Mouse (Mus musculus) lung, postnatal 36 days (tissue): ENCODE data around the gene Cdk9.

Experiments used
- DNase-seq: peaks from one replicate; pipeline ENCODE4 v3.0.0; 2022; ENCODE audit warnings: mixed read lengths

Cdk9 gene

GRCm38 (mm10) chr2:32732695-32733094 is 19.8 kb upstream of the Cdk9 start:
- DNase-seq: no peak

DNA sequence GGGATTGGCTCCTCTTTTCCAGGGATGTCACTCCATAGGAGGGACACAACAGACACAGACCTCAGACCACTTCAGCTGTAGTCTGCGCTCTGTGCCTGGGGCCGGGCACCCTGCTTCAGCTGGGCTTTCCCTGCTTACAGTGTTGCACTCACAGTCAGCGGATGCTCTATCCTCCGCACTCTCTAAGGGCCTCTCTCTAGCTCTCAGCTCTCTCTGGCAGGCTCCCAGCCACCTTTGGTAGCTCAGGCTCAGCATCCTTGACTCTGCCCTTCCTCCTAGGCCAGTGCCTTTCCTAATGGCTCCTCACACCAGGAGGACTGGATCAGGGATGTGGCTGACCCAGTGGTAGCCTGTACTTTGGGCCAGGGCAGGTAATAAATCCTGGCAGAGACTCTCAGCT is 19.0 kb upstream of the Cdk9 start:
- no peak for DNase-seq

DNA sequence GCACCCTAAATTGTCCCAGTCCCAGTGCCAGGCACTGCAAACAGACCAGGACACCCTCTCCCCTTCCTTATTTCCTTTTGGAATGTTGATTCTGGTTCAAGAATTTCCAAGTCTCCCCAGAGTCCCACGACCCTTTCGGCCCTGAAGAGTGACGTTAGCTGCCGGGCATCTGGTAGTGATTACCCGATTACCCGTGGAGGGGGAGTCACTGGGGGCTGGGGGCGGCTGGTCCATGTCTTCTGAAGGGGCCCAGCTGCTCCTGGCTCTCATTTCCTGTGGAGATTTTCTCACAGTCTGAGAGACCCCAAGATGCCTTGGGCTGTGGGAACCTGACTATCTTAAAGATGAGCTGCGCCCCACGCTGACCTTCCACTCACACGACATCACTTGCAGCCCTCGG is 18.0 kb upstream of the Cdk9 start:
- DNase-seq: no peak

GRCm38 (mm10) chr2:32729547-32729946 is 16.7 kb upstream of the Cdk9 start:
- no peak for DNase-seq

GRCm38 (mm10) chr2:32728463-32728862 is 15.6 kb upstream of the Cdk9 start:
- DNase-seq: peak; percentile 70

GRCm38 (mm10) chr2:32727435-32727834 is 14.6 kb upstream of the Cdk9 start:
- DNase-seq: peak; percentile 99

DNA sequence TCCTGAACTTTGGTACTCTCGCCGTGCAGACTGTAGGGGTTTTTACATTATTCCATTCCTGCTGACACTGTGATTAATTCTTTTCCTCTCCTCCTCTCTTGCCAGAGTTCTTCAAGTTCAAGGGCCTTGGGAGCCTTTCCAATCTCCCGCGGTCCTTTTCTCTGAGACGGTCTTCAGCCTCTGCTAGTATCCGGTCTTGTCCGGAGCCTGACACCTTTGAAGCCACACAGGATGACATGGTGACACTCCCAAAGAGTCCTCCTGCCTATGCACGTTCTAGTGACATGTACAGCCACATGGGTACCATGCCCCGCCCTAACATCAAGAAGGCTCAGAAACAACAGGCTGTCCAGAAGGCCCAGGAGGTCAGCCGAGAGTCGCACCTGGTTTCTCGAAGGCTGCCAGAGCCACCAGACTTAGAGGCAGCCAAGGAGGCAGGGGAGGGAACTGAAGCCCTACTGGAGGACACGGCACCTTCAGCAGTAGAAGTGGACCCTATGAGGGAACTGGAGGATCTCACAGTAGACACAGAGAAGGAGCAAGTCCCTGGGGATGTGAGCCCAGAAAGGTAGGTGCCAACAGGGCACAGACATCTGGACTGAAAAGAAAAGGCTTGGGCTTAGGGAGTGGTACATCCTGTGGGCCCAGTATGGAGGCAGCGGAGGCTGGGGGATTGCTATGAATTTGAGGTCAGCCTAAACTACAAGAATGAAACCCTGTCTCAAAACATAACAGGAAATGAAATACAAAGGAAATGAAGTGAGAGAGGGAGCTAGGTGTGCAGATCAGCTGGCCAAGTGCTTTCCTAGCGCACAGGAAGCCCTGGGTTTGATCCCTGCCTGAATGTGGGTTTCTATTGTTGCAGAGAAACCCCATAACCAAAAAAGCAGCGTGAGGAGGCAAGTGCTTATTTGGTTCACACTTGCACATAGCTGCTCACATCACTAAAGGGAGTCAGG is 12.2 kb upstream of the Cdk9 start:
- no peak for DNase-seq

DNA sequence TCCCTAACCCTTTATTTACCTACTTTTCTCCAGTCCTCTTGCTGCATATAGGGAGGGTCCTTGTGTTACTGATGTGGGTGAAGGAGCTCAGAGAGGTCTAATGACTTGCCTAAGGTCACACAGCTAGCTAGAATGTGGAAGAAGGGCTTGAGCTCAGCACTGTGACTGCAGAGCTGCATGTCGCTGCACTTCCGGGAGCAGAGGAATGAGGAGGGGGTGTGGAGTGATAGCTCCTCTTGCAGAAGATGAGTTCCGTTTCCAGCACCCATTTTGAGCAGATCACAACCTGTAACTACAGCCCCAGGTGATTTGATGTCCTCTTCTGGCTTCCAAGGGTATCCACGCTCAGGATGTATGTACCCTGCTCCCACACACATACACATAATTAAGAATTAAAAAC is 11.3 kb upstream of the Cdk9 start:
- DNase-seq: no peak

DNA sequence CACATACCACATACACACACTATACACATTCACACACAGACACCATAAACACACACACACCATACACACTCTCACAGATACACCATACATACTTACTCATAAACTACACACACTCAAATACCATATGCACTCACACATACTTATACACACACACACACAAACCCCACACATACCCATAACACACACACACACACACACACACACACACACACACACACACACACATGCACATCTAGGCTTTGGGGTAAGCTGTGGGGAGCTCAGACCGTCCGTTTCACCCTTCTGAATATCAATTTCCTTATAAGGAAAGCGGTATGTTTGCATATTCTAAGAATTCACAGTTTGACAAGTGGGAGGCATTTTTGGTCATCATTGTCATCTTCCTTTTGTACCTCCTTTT is 9.7 kb upstream of the Cdk9 start:
- DNase-seq: no peak

GRCm38 (mm10) chr2:32722046-32722445 is 9.2 kb upstream of the Cdk9 start:
- no peak for DNase-seq

DNA sequence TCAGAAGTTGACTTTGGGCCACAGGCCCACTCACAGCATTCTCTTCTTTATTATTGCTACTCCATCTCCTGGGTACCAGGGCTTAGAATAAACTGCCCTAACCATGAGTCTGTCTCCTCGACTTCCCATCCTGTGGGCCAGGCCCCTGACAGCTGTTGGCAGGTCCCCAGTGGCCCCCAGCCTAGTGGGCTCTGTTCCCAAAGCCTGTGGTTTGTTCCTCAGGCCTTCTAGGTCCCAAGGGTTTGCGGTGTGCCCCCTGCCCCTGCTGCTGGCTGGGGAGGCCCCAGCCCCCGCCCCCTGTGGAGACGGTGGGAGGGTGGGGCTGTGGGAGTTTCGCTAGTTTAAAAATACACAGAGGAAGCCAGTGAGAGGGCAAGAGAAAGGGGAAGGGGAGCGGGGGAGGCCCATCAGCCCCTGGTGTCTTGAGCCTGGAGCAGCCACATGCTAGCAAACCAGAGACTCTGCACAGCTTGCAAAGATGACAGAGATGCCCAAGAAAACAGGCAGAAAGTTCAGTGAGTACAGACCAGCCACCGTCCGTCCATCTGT is 7.9 kb upstream of the Cdk9 start, which contains the start of gene Sh2d3c:
TSS of gene Sh2d3c (plus strand) at position 375 of the 549 bp plus-strand sequence.
- DNase-seq: peak; percentile 64

- no peak for DNase-seq
Observed at GRCm38 (mm10) chr2:32720053-32720452, 7.2 kb upstream of the Cdk9 start.

- no peak for DNase-seq
Observed at GRCm38 (mm10) chr2:32718761-32719160, 5.9 kb upstream of the Cdk9 start.

DNA sequence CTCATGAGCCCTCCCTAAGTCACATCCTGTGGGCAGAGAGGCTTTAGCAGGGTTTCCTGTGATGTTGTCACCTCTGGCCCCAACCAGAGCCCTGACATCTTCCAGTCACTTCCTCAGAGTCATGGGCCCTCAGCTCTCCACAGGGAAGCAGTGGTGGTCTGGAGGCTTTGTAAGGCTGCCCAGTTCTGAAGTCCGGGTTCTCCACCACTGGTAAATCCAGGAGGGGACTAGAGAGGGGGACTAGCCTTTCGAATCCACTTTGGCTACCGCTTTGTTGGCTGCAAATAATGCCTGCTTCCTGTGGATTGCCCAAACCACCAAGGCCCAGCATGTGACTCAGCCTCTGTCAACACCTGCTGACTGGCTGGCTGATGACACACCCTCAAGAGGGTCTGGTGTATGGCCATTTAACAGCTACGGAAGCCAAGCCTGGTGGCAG is 2.1 kb upstream of the Cdk9 start:
- DNase-seq: peak; percentile 79

DNA sequence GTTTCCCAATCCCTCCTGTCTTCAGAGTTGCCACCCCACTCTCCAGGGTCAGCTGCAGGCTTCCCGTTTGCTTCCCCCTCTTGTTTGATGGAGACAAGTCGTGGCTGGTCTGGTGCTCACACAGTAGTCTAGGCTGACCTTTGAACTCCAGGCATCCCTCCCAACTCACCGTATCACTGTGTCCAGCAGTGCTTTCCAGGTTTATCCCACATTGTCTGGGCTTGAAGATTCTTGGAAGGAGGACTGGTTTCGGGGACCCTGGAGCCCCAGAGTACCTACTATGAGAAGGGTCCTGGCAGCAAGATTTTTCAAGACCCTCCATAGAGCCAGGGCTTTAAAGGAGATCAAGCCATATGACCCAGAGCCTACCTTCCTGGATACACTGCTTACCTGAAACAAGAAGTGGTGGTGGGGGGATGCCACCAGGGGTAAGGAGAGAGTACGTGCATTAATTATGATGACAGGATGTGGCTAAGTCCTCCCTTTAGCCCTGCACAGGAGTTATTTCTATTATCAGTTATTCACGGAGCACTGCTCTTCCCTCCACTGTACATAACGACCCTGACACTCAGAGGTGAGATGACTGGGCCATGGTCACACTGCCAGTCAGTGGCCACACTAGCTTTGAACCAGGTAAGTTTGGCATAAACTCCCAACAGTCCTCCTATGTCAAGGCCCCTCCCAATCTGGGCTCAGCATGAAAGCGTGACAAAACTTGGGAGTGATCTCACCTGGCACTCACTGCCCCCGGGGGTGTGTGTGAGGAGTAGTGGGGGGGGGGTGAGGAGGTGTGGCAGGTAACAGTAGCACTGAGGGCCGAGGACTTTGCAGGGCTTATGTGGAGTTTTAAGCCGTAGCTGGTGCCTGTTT is 1.5 kb upstream of the Cdk9 start:
- peak; percentile 18 for DNase-seq

GRCm38 (mm10) chr2:32712586-32712933 is 316 bp downstream of the Cdk9 start:
- peak; percentile 95 for DNase-seq

DNA sequence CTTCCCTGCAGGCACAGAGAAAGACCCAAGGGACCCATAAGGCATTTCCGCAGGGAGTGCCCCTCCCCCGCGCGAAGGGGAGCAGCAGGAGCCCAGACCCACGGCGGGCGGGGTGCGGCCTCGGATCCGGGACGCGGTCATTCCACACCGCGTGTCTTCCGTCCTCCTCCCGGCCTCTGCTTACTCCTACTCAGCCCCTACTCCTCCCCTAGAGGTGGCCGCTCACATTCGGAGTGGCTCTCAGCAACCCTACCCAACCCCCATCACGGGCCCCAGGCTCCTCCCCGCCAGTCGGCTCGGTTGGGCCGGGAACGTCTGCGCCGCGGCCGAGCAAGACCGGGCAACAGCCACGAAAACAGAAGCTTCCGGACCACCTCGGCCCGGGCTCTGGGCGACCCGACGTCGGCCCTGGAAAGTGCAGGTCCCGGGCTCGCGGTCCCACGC is 746 bp downstream of the Cdk9 start:
- DNase-seq: peak; percentile 71

GRCm38 (mm10) chr2:32711301-32712056 is 1.4 kb downstream of the Cdk9 start:
- no peak for DNase-seq

DNA sequence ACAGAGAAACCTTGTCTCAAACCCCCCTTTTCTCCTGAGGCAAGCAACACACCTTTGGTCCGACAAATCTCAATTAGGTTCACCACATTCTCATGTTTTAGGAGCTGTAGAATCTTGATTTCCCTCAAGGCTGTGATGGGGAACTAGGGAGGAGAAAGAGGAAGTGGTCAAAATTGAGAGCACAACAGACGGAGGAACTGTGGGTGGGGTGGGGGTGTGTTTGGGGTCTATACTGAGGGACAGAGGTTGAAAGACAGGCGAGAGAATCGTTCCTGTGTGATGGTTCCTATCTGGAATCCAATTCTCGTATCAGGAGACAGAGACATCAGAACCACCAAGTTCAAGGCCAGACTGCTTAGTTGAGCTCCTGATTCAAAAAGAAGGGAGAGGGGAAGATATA is 2.5 kb downstream of the Cdk9 start:
- peak; percentile 58 for DNase-seq

- no peak for DNase-seq
Observed at GRCm38 (mm10) chr2:32709521-32710137, 3.2 kb downstream of the Cdk9 start.

DNA sequence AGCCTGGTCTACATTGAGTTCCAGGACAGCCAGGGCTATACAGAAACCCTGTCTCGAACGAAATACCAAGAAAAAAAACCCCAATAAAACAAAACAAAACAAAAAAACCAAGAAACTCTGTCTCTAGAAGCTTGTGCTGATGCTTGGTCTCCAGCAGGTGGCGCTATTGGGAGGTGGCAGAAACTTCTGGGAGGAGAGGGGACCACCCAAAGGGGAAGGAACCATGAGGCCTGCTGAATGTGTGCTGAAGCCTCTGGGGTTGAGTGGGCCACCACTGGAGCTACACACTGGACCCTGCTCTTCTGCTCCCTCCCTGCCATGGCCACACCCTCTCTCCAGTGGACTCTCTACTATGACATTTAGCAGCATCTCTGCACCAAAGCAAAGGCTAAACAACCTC is 4.2 kb downstream of the Cdk9 start:
- DNase-seq: peak; percentile 47

DNA sequence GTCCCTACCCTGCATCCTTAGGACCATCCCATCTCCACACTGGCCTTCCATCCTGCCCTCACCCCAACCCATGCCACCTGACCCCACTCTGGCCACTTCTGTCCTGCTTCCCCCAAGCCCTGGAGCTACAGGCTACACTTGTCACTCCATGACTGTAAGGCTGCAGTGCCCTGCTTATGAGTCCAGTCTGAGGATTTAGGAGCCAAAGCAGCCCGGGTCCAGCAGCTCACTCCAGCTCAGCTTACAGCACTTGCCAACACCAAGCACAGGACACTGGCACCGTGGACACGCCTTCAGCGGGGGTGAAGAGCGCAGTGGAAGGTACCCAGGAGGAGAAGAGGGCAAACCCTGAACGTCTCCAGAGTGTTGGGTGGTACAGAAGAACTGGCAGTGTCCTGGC is 5.9 kb downstream of the Cdk9 start:
- no peak for DNase-seq
